Mouse (Mus musculus) megakaryocyte, embryonic 14.5 days (primary cell): ENCODE data around the gene Vma21-ps.

Experiments used
- FLI1 ChIP-seq: IDR thresholded peaks from 2 replicates; pipeline ENCODE4 v1.6.1; 2012; ENCODE audit warnings: low read length, inconsistent platforms, mixed read lengths
- GATA1 ChIP-seq: IDR thresholded peaks from 3 replicates; pipeline ENCODE4 v1.6.1; 2012; ENCODE audit warnings: mixed read lengths, low read length, inconsistent platforms, borderline replicate concordance

GRCm38 (mm10) chr4:52543001-52543400, 46.0 kb upstream of the Vma21-ps start:
- TF ChIP-seq GATA1 (no peak), FLI1 (no peak)
